Mouse (Mus musculus) frontal cortex, adult 2 months (tissue): ENCODE measurements around the gene Nova2. TPM values are rescaled to one million over a fixed set of nuclear protein-coding genes. Genes with fewer than 3 reads are reported as not detected.

Source experiments
- DNase-seq, 2 experiments: peaks; one replicate each; pipeline ENCODE4 v3.0.0; 2022; ENCODE audit warnings: low spot score in 1 of 2; ENCODE audit errors: extremely low spot score in 1 of 2
- polyA plus RNA-seq: library from polyadenylated mRNA; depleted of rRNA; stranded (reverse); fragments of >200 nt; gene quantifications from 2 replicates; pipeline ENCODE4 v1.2.3, GENCODE M21; 2012

Nova2 gene
- polyA plus RNA-seq, 1 experiment, result 25.0 TPM

- DNase-seq, result peak in 1 of 2 experiments; percentile 49
These were observed 2.4 kb upstream of the Nova2 start for GRCm38 (mm10) chr7:18923267-18923666.

DNA sequence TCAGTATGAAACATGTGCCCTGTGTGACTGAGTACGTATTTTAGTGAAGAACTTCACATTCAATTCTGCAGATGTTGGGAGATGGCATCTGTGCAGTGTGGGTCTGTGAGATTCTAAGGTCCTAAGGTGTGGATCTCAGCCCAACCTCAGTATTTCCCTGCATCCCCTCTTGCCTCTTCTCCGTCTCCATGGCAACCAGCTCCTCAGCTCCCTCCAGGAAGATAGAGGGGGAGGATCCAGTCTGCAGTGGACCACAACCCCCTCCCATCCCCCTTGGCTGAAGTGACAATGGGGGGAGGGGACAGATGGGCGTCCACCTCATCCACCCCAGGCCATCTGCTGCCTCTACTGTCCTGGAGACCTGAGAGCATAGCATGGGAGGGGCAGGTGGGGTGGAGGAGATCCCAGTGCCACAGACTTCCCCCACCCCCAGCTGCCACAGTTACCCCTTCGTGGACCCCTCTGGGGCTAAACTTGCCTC lies 1.9 kb upstream of the Nova2 start:
- DNase-seq, result peak in 1 of 2 experiments; percentile 64

DNA sequence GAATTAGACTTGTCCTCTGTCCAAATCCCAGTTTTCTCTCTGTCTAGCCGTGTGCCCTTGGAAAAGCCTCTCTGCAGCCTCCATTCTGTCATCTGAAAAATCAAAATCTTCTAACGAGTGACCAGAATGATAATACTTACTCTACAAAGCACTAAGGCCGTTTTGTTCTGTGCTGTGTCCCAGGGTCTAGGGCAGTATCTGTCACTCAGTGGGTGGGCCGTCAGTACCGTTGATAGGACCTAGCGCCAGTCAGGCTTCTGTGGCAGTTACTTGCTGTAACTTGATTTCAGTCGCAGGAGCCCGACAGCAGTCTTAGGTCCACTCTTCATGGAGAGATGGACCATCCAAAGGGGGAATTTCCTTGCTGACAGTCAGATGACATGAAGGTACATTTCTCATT lies 1.4 kb upstream of the Nova2 start:
- DNase-seq, result no peak

GRCm38 (mm10) chr7:18926041-18926790 lies 528 bp downstream of the Nova2 start:
- peak in 1 of 2 experiments; percentile 37 for DNase-seq

- no peak for DNase-seq
These were observed 1.2 kb downstream of the Nova2 start for GRCm38 (mm10) chr7:18926911-18927310.

DNA sequence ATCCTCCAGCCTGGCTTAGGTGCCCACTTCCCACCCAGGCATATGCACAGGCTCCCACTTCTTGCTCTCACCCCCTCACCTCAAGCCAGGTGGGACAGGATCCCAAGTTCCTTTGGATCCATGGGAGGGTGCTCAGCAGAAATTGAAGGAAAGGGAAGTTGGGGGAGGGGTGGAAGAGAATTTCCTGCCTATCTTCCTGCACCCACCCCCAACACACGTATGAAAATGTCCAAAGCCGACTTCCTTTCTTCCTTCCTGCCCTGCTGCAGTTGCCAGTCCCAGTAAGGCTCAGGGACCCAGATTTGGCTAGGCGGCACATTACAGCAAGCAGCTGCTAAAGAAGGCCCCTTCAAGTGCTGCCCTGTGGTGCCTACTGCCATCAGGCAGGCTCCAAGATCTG lies 2.1 kb downstream of the Nova2 start:
- peak in 1 of 2 experiments; percentile 19 for DNase-seq

DNA sequence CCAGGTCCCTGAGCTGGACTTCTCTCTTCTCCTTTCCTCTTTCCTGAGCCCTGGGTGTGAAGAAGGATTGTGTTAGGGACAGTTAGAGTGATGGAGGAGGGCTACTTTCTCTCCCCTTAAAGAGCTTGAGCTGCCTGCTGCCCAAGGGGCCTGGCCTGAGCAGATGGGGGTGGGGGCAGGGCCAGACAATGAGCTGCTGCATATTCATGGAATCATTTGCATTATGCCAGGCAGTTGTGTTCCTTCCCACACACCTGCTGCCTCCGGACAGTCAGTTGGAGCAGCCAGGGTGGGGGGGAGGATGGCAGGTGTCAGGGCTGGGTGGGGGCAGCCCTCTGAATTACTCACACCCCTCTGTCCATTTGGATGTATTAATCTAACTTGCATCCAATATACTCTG lies 16.7 kb downstream of the Nova2 start:
- DNase-seq, result peak in 1 of 2 experiments; percentile 68

DNA sequence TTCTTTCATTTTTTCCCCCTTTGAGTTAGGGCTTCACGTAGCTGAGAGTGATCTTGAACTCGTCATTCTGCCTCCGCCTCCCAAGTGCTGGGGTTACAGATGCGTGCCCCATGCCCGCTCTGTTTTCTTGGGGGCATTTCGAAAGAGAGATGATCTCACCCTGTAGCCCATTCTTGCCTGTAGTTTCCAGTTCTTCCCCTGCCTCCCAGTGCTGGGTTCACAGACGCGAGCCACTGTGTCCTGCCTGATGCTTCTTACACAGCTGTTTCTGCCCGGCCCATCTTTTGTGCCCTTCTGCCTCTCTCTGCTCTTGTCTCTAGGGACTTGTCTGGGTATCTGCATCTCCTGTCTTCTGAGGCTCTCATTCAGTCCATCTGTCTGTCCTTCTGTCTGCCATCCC lies 17.1 kb downstream of the Nova2 start:
- DNase-seq, result no peak

- no peak for DNase-seq
These were observed 22.5 kb downstream of the Nova2 start for GRCm38 (mm10) chr7:18948151-18948550.

DNA sequence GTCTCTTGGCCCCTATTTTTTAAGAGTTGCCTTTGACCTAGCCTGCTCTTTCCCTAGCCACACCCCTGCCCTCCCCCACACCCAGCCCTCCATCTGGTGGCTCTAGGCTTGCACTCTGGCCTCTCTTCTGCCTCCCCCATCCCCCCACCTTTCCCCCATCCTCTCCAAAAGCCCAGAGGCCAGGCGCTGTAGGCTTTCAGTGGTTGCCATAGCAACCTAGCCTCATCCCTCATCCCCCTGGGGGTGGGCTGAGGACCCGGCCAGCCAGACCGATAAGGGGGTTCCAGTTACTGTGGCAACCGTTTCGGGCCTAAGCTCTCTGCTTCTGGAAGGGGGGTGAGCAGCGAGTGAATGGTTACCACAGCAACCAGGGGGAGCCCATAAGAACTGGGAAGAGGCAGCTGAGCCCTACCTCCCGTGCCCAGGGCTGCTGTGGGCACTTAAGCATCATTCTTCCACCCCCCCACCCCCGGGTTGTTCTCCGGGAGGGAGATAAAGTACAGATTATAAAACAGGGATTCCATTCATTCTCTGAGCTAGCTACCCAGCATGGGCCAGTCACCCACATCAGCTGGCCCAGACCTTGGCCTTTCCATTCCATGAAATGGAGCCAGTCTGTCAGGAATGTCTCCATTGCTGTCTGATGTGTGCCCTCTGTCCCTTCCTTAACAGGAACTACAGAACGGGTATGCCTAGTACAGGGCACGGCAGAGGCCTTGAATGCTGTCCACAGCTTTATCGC lies 24.3 kb downstream of the Nova2 start:
- DNase-seq, result no peak

GRCm38 (mm10) chr7:18950523-18951315 lies 25.0 kb downstream of the Nova2 start:
- peak in 1 of 2 experiments; percentile 55 for DNase-seq

DNA sequence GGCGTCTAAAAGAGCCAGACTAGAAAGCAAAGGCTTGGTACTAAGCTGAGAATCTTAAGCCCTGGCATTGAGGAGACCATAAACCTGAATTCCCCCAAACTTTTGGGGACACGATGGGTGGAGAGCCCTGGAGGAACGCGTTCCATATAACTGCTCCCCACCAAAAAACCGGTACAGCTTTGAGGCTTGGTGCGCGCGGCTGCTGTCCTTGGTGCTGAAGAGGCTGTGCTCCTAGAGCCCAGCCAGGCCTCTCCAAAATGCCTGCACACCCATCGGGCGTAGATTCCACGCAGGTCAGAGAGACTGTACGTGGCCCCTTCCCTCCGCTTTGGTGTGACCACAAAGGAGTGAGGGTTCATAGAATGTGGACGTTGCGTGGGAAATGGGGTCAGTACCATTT lies 25.7 kb downstream of the Nova2 start:
- DNase-seq, result no peak

- DNase-seq, result peak in 1 of 2 experiments; percentile 66
These were observed 32.1 kb downstream of the Nova2 start for GRCm38 (mm10) chr7:18957569-18958383.

DNA sequence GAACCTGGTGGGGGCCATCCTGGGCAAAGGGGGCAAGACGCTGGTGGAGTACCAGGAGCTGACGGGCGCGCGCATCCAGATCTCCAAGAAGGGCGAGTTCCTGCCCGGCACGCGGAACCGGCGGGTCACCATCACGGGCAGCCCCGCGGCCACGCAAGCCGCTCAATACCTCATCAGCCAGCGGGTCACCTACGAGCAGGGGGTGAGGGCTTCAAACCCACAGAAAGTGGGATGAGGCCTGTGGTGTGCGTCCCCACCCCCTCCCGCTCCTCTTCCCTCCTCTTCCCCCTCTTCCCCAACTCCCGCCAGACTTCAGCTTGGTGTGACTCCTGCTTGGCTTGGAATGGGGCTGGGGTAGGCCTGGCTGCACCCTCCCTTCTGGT lies 32.7 kb downstream of the Nova2 start:
- DNase-seq, result no peak

DNA sequence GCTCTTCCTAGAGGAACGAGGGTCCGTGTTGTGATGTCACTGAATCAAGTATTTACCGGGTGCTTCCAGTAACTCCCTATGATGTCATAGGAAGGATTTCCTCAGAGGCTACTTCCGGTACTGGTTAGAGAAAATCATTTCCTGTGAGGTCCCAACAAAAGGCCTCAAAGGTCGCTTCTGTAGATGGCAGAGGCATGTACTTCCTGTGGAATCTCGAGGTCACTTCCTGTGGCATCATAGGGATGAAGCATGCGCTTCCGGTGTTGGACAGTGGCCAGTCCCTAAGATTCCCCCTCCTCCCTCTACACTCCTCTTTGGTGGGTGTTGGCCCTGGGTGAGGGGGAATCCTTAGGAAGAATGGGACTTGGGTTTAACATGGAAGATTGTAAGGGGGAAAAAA lies 33.8 kb downstream of the Nova2 start:
- DNase-seq, result no peak

DNA sequence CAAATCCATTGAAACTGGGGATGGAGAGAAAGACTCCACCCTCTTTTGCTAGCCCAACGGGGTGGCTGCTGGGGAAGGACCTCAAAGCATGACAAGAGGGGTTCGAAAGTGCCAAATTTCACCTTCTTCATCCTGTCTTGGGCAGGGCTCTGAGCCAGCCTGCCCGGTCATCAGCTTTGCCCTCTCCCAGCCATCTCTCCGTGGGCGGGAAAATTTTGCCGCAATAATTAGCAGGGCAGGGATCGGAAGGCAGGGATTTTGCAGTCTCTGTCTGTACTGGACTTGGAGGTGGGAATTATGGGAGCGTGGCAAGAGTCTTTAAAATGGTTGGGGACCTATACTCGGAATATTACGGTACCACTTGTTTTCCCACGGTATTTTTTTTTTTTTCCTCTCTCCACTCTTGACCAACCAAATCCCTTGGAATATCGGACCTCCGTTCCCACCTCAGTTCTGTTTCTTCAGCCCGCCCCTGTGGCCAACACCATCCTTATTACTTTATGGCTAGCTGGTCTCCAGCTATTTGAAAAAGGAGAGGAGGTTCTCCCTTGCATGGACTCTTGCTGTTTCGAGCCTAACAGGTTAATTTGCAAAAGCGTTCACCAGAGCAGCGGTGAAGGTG lies 36.6 kb downstream of the Nova2 start:
- no peak for DNase-seq

DNA sequence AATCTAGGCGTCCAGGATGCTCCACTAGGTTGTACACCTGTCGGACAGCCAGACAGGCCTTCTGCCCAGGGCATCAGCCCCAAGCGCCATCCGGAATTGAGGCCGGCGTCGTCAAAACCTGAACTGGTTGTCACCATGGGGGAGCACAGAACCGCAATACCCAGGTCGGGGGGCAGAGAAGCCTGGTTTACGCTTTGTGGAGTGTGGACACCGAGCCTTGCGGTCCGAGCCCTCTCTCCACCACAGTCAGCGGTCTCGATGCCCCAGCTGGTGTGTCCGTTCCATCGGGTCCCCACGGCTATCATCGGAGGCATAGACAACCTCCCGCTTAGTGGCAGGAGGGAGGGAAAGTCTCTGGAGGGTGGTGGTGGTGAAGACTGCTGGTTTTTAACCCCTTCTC lies 37.1 kb downstream of the Nova2 start:
- DNase-seq, result no peak

GRCm38 (mm10) chr7:18963294-18963843 lies 37.7 kb downstream of the Nova2 start:
- DNase-seq, result no peak

DNA sequence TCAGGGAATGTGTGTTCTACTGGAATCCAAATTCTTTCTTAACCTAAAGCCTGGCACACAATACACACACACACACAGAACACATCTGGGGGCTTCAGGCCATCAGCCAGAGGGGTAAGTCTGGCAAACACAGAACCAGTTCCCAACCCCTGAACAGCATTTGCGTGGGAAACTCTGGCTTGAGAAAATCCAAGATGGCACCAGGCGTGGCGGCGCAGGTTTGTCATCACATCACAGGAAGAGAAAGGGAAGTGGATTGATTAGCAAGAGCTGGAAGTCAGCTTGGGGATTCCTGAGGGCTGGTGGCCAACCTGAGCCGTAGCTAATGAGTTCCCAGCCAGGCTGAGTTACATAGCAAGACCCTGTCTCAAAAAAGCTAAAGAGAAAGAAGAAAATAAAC lies 39.6 kb downstream of the Nova2 start:
- no peak for DNase-seq

DNA sequence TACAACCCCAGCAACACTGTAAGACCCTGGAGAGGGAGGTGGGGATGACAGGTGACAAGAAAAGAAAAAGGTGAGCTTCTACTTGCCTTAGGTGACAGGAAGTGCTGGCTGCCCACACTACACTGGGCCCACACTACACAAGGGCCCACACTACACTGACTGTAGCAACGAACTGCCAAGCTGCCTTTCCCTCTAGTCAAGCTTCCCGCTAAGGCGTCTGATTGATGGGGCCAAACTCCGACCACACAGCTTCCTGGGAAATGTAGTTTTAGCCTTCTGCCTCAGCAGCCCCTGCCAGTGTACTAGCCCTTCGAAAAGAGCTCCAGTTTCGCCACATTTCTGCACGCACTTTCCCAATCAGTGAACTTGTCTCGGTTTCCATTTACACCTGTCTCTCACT lies 41.9 kb downstream of the Nova2 start:
- no peak for DNase-seq
